Mouse (Mus musculus) ES-E14 (cell line): Measurements from ENCODE around the gene Txndc17. TPM values are rescaled to one million over a fixed set of nuclear protein-coding genes. Genes with fewer than 3 reads are reported as not detected.

Source experiments
- DNase-seq: peaks from one replicate; pipeline ENCODE4 v3.0.0-alpha.2; 2013; ENCODE audit warnings: low read depth, low spot score
- H3K27ac ChIP-seq: 2 replicates; pipeline ENCODE4 v1.5.1; 2012; ENCODE audit warnings: low read depth, mild to moderate bottlenecking, low read length, moderate library complexity, mixed read lengths; ENCODE audit not compliant: poor library complexity, insufficient read depth, severe bottlenecking
- H3K36me3 ChIP-seq: 2 replicates; pipeline ENCODE4 v1.6.1; 2012; ENCODE audit warnings: mild to moderate bottlenecking, low read length, moderate library complexity, mixed read lengths; ENCODE audit not compliant: control insufficient read depth, poor library complexity, insufficient read depth, severe bottlenecking
- H3K4me1 ChIP-seq, 2 experiments: fragments of 150-350 bp in 1 of 2; sonication (generic) in 1 of 2; 2 replicates each; pipeline ENCODE4 v1.6.1; 2012; ENCODE audit warnings: low read length in 2 of 2, mild to moderate bottlenecking in 1 of 2, mixed read lengths in 1 of 2; ENCODE audit not compliant: control insufficient read depth in 2 of 2, insufficient read depth in 2 of 2, poor library complexity in 1 of 2
- H3K4me3 ChIP-seq, 2 experiments: fragments of 150-350 bp in 1 of 2; sonication (generic) in 1 of 2; 2 replicates each; pipeline ENCODE4 v1.5.1; 2012; ENCODE audit warnings: low read length in 2 of 2, low read depth in 1 of 2, mild to moderate bottlenecking in 1 of 2, mixed read lengths in 1 of 2; ENCODE audit not compliant: insufficient read depth in 1 of 2, poor library complexity in 1 of 2, severe bottlenecking in 1 of 2
- H3K9ac ChIP-seq: 2 replicates; pipeline ENCODE4 v1.6.1; 2012; ENCODE audit warnings: low read depth, mild to moderate bottlenecking, low read length, mixed read lengths; ENCODE audit not compliant: poor library complexity, insufficient read depth, severe bottlenecking
- H3K9me3 ChIP-seq: fragments of 150-350 bp; sonication (generic); 2 replicates; pipeline ENCODE4 v1.6.1; 2012; ENCODE audit warnings: low read depth, mild to moderate bottlenecking, low read length; ENCODE audit not compliant: control insufficient read depth, insufficient read depth
- CHD2 ChIP-seq: IDR thresholded peaks from 2 replicates; pipeline ENCODE4 v1.6.1; 2014; ENCODE audit warnings: mild to moderate bottlenecking, low read depth, low read length, inconsistent platforms
- HCFC1 ChIP-seq: IDR thresholded peaks from 2 replicates; pipeline ENCODE4 v1.6.1; 2012; ENCODE audit warnings: low read length, inconsistent platforms, borderline replicate concordance; ENCODE audit not compliant: insufficient read depth
- MAFK ChIP-seq: IDR thresholded peaks from 2 replicates; pipeline ENCODE4 v1.6.1; 2014; ENCODE audit warnings: mild to moderate bottlenecking, low read depth, low read length, inconsistent platforms; ENCODE audit not compliant: insufficient read depth
- ZC3H11A ChIP-seq: IDR thresholded peaks from 2 replicates; pipeline ENCODE4 v1.6.1; 2012; ENCODE audit warnings: low read depth, mild to moderate bottlenecking, inconsistent platforms, low read length, borderline replicate concordance
- ZNF384 ChIP-seq: IDR thresholded peaks from 2 replicates; pipeline ENCODE4 v1.6.1; 2012; ENCODE audit warnings: low read depth, low read length, inconsistent platforms
- in situ Hi-C, 2 experiments: fragments of 600-800 bp; cut with MboI; formaldehyde crosslinking; loops; one replicate each; pipeline ENCODE4 v1.15.1; 2025; ENCODE audit warnings: low sequenced_read_pairs in 2 of 2, inconsistent platforms in 1 of 2; ENCODE audit not compliant: unreplicated experiment in 2 of 2
- total RNA-seq: library from RNA; depleted of rRNA; stranded (reverse); fragments of 300-350 nt; gene quantifications from 2 replicates; pipeline ENCODE4 v1.2.3, GENCODE M21; 2012

Txndc17 gene
- total RNA-seq, 1 experiment: 126 TPM

DNA sequence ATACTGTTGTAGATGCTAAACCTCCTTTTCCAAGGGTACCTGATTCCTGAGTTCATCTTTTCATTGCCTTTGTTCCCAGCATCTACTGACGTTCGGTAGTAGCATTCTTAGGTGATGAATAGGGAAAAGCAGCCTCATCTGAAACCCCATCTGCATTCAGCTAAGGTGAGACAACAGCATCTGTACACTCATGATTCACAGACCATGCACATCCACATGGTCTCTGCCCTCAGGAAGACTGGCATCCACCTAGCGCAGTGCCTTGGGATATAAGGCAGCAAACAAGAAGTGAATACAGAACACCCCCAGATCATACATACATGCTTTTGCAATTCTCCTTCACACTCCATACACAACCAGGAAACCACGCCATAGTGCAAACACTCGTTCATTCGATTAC is 32.6 kb upstream of the Txndc17 start:
- Histone ChIP-seq H3K9me3 (no peaks in the 10 kb centered on the region), H3K4me3 (no peak overlapping the region), H3K4me1 (peaks cover 0 to 2% of the 10 kb centered on the region in 2 experiments; a peak in 2 of 4 replicates), H3K36me3 (peaks cover 8% of the 10 kb centered on the region; the same call in 1 of the 2 replicates), H3K27ac (no peak overlapping the region), H3K9ac (no peak overlapping the region)
- no peak for TF ChIP-seq MAFK
- TF ChIP-seq ZC3H11A: no peak
- TF ChIP-seq CHD2: no peak
- no peak for TF ChIP-seq HCFC1
- no peak for TF ChIP-seq ZNF384
- DNase-seq: no peak
- in situ Hi-C loops: no loop called here

DNA sequence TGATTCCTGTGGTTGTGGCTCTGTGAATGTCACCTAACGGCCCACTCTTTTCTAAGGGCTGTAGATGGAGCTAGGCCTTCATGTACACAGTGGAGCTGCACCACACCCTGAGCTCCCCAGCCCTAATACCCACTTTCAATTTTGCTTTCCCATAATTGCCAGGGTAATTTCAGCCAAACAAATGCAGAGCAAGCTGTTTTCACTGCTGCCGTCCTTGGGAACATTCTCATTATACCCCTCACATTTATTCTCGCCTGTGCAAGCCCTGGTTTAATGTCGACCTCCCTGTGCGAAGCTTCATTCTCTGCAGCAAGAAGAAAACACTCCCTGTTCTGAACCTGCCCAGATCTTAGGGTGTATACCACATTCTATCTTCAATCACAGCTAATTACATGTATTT is 31.4 kb upstream of the Txndc17 start:
- no peak overlapping the region for H3K9ac ChIP-seq
- TF ChIP-seq CHD2 (no peak), ZNF384 (no peak), HCFC1 (no peak)
- in situ Hi-C loops: no loop called here
- DNase-seq: no peak
- peaks cover 8% of the 10 kb centered on the region; the same call in 1 of the 2 replicates for H3K36me3 ChIP-seq
- H3K27ac ChIP-seq: no peak overlapping the region
- no peaks in the 10 kb centered on the region for H3K9me3 ChIP-seq
- H3K4me3 ChIP-seq: no peak overlapping the region
- peaks cover 0 to 2% of the 10 kb centered on the region in 2 experiments; a peak in 2 of 4 replicates for H3K4me1 ChIP-seq

DNA sequence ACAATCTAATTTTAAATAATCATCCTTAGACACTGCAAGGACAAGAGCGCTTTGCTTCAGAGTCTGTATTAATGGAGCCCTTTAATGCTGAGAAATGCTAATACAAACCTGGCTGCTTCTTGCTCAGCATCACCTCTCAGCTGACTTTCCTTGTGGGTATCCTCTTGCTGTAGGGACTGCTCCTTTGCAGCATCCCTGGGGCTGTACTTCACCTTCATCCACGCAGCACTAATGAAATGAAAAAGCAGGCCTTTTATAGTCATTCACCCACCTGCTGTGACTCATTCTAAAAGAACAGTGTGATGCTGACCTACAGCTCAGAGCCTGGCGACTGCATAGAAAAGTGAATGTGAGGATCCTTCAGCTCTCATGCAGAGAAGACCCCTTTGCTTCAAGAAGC is 30.8 kb upstream of the Txndc17 start:
- Histone ChIP-seq H3K4me1 (peaks cover 0 to 2% of the 10 kb centered on the region in 2 experiments; a peak in 2 of 4 replicates), H3K9me3 (no peaks in the 10 kb centered on the region), H3K9ac (no peak overlapping the region), H3K36me3 (peaks cover 8% of the 10 kb centered on the region; the same call in 1 of the 2 replicates), H3K4me3 (no peak overlapping the region), H3K27ac (no peak overlapping the region)
- TF ChIP-seq MAFK (no peak), HCFC1 (no peak), ZC3H11A (no peak), ZNF384 (no peak), CHD2 (no peak)
- in situ Hi-C loops: no loop called here
- peak; percentile 37 for DNase-seq

DNA sequence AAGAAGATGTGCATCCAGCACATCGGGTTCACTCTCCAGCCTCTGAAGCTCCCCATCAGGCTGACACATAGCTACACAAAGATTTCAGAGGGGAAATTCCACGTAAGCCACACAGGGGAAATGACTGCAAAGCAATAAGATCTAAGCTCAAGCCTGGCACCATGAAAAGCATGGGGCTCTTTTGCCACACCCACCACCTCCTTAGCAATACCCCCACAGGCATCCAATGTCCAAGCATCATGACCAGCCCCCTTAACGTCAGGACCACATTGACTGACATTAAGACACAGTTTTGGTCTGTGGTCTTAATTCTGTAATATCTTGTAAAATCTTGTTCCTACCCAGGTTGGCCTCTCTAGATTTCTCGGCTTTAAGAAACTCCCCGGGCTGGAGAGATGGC is 26.8 kb upstream of the Txndc17 start:
- no peaks in the 10 kb centered on the region; the same call in 1 of the 2 replicates for H3K36me3 ChIP-seq
- no peak for DNase-seq
- TF ChIP-seq ZNF384: no peak
- TF ChIP-seq MAFK: no peak
- no peak for TF ChIP-seq ZC3H11A
- no peak for TF ChIP-seq HCFC1
- no peak for TF ChIP-seq CHD2

DNA sequence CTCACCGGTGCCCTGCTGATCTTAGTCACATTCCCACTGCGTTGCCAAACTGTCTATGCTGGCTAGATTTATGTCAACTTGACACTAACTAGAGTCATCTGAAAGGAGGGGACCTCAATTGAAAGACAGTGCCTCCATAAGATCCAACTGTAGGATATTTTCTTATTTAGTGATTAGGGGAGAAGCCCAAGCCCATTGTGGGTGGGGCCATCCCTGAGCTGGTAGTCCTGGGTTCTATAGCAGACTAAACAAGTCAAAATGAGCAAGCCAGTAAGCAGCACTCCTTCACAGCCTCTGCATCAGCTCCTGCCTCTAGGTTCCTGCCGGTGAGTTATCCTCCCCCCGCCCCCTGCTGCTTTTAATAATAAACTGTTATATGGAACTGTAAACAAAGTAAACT is 26.2 kb upstream of the Txndc17 start:
- Histone ChIP-seq H3K4me3 (no peak overlapping the region), H3K27ac (no peak overlapping the region), H3K4me1 (peaks cover 0 to 3% of the 10 kb centered on the region in 2 experiments; a peak in 2 of 4 replicates), H3K9ac (no peak overlapping the region), H3K9me3 (no peaks in the 10 kb centered on the region), H3K36me3 (no peaks in the 10 kb centered on the region; the same call in 1 of the 2 replicates)
- no peak for TF ChIP-seq ZC3H11A
- DNase-seq: no peak
- in situ Hi-C loops: no loop called here

More for the DNA sequence above, 26.8 kb upstream of the Txndc17 start:
- in situ Hi-C loops: no loop called here
- H3K9ac ChIP-seq: no peak overlapping the region
- no peak overlapping the region for H3K27ac ChIP-seq
- no peak overlapping the region for H3K4me3 ChIP-seq
- no peaks in the 10 kb centered on the region for H3K9me3 ChIP-seq
- H3K4me1 ChIP-seq: peaks cover 0 to 2% of the 10 kb centered on the region in 2 experiments; a peak in 2 of 4 replicates
